Mouse (Mus musculus): ENCODE results near the gene Zp1.

- TF ChIP-seq TAL1 (IDR thresholded peaks at IDR 0.05; ENCODE audit: low read length) (no peak), GATA1 (IDR thresholded peaks at IDR 0.05; ENCODE audit: low read length) (no peak)
Observed at GRCm38 (mm10) chr19:10878201-10878837, 42.1 kb downstream of the Zp1 start.

All from erythroblast, embryonic 14.5 days (primary cell).